Mouse (Mus musculus) cerebellum, postnatal 25 days (tissue): ENCODE measurements at regions not wholly inside any gene's neighbourhood (a gene's known extent, or its start where the extent isn't known, plus 50 kb on each side); places are given as distances from the start of the nearest gene placed in this dataset.
"Not testable (repeated sequence)": the region's sequence is repeated elsewhere in the genome, so short reads cannot be mapped to it uniquely, and the experiment has no call there.

Experiments
- DNase-seq, 2 experiments: peaks; one replicate each; pipeline ENCODE4 v3.0.0; 2021; ENCODE audit warnings: mixed read lengths in 2 of 2

GRCm38 (mm10) chr1:14109190-14109482 lies 1984.0 kb downstream of the 4930444P10Rik start:
- no peak for DNase-seq

DNA sequence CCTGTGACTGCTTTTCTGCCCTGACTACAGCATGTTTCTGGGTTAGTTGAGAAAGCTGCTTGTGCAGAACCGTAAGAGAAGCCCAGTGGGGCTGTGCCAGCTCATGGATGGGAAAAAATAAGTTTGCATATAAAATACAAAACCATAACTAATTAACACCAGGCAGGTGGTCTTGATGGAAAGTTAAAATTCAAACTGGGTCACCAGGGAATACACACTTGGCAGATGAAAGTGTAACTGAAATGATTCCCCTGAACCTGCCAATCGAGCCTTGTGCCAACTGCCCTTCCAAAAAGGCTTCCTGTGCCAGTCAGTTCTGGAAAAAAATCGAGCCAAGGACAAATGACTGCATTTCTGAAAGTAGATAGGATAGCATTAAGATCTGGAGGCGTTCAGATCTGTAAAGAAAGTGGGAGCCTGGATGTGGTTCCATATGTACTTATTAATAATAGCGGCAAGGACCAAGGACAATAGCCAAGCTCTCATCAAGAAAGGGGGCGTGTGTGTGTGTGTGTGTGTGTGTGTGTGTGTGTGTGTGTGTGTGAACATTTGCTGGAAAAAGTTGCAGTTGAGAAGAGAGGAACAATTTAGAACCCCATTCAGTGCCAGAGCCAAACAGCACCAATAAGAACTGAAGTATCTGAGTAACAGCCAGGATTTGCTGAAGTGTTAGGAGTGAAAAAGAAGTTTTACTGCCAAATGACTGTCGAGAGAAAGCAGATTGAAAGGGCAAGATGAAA lies 1984.5 kb downstream of the 4930444P10Rik start:
- DNase-seq, result peak; percentile 63 to 73

- DNase-seq, result not testable (repeated sequence)
These were observed 1987.6 kb downstream of the 4930444P10Rik start for GRCm38 (mm10) chr1:14105521-14105920.

DNA sequence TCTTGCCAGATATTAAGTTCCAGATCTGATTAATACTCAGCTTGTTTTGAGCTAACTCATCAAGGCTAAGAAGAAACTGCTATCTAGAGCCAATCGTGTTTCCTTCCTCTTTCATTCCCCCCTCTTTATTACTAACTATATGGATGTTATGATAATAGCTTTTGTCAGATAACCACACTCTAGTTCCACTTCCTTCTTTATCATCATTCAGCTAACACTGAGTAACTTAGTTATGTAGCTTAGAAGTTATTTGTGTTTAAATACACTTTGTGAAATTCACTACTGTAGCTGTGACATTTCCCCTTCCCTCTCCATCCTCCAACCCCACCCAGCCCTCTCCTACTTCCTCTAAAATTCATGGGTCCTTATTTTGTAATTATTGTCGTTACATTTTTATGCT lies 1988.6 kb downstream of the 4930444P10Rik start:
- no peak for DNase-seq

- no peak for DNase-seq
These were observed 1994.1 kb downstream of the 4930444P10Rik start for GRCm38 (mm10) chr1:14099031-14099430.

GRCm38 (mm10) chr1:14097567-14098228 lies 1995.4 kb downstream of the 4930444P10Rik start:
- no peak for DNase-seq

DNA sequence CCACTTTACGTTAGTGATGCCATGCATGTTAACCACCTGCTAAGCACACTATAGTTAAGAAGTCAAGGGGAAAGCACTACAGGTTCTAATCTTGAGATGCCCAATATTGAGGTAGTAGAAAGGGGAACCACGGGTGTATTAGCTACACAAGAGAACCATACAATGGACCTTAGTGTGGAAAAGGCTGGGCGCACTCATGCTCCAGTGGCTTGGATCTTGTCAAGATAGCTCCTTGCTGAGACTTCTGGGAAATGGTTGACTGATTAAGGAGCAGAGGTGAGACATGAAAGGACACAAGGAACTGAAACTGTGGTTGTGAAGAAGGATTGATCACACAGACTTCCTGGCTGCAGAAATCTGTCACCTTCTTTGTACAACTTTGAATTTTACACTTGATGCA lies 2028.3 kb downstream of the 4930444P10Rik start:
- no peak for DNase-seq

- no peak for DNase-seq
These were observed 2057.0 kb downstream of the 4930444P10Rik start for GRCm38 (mm10) chr1:14036163-14036562.

- peak; percentile 52 to 75 for DNase-seq
These were observed 2081.6 kb downstream of the 4930444P10Rik start for GRCm38 (mm10) chr1:14011484-14011883.

DNA sequence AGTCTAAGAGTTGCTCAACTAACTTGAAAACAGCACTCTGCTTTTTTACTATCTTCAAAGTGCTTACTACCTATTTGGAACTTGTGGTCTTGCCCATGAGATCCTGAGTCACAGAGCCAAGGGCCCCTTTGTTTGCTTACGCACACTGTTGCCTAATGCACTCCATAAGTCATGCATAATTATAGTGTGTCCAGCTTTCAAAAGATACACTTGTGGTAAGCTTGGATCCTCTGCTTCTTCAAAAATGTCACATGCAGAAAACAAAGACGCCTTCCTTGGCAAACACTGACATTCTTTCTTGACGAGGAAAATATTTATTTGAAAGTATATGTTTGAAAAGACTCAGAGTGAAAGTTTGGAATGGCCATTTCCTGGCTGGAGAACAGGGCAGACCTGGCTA lies 2082.3 kb downstream of the 4930444P10Rik start:
- DNase-seq, result no peak

GRCm38 (mm10) chr1:14002550-14002949 lies 2090.6 kb downstream of the 4930444P10Rik start:
- DNase-seq, result no peak

DNA sequence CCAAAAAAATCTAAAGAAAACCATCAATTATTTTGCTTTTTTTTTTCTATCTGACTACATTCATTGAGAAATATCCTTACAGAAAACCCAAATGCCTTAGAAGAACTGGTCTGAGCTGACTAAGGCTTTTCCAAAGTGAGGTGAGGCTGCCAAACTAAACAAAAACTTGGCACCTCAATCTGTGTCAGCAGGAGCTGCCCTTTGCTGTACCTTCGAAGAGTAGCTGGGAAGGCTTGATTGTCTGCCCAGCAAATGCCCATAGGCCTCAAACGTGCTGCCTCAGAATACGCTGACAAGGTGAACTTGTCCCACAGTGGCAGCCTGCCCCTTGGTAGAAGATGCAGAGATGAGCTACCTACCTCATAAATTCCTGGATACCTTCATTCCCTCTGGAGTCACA lies 2091.7 kb downstream of the 4930444P10Rik start:
- DNase-seq, result peak; percentile 60 to 70

GRCm38 (mm10) chr1:14000605-14001395 lies 2092.3 kb downstream of the 4930444P10Rik start:
- DNase-seq, result peak; percentile 59 to 68

DNA sequence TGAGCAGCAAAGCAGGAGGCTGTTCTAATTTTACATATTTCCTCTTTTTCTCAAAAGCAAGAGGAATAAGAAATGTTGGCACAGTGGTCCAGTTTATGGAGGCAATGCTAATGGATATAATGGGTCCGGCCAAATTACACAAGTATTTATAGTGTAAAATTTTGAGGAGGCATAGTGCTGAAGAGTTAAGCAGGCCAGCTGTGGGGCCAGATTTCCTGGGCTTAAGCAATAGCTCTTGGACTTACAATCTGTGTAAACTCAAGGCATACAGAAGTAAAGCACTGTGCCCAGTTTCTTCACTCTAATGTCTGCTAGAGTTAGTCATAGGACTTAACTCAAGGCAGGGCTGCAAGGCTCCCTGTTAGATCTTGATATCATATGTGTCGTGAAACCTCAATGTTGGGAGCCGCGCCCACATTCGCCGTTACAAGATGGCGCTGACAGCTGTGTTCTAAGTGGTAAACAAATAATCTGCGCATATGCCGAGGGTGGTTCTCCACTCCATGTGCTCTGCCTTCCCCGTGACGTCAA lies 2094.9 kb downstream of the 4930444P10Rik start:
- no peak for DNase-seq

GRCm38 (mm10) chr1:13993825-13994509 lies 2099.2 kb downstream of the 4930444P10Rik start:
- peak; percentile 8 to 20 for DNase-seq

DNA sequence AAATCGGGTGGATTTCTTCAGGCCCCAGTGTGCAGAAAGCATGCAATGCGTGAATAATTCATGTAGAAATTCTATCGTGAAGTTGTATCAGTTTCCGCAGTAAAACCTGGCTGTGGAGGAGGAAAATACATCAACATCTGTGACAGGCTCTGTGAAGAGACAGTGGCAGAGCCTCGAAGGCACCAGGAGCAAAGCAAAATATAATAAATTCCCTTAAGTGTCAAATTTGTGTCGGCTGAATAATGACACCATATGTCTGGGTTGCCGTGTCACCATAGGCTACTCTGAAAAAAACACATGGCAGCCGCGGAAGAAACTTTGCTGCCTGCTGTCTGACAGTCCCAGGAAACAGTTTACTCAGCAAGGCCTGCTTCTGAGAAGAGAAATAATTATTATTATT lies 2100.1 kb downstream of the 4930444P10Rik start:
- no peak for DNase-seq

DNA sequence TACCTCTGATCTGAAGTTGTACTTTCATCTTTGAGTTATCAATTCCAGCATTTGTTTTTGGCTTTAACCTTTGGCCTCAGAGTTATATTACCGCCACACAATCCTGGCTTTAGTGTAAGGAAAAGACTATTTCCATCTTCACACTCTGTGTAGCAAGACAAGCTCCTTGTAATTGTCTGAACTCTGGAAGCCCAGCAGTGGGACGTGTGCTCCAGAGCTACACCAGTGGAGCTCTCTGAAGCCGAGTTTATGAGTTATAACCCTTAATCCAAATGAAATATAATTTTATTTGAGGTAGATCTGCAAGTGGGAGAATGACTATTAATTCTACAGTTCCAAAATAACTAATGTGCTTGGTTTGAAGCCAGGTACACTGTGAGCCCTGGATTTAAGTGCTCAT lies 2103.8 kb downstream of the 4930444P10Rik start:
- DNase-seq, result no peak

DNA sequence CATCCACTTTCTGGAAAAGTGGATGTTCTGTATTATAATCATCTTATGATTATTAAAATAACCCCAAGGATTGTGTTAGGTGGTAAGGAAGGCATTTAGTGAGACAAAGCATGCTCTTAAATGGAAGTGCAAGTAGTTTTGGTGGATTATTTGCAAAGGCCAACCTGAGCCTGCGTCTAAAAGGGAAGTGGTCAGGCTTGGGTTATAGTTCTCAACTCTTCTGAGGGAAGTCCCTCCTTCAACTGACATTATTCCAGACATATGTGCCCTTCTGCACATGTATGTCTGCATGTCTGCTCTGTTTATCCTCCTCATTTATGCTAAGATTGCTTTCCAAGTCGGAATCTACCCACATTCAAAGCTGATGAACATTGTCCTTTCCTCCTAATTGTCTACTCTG lies 2108.3 kb downstream of the 4930444P10Rik start:
- no peak for DNase-seq

DNA sequence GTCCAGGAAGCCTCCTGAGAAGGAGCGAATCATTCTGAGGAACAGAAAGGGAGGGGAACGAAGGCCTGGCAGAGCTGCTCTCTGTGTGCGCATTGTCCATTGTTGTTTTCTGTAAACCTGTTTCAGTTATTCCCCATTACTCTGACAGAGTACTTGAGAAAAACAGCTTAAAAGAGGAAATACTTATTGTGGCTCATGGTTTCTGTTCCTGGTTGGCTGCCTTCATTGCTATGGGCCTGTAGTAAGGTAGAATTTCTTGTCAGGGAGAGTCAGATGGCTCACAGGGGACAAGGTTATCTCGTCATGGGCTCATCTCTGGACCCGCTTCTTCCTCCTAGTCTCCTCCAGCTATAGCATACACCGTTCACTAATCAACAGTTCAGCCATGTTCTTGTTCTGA lies 2112.9 kb downstream of the 4930444P10Rik start:
- DNase-seq, result no peak

DNA sequence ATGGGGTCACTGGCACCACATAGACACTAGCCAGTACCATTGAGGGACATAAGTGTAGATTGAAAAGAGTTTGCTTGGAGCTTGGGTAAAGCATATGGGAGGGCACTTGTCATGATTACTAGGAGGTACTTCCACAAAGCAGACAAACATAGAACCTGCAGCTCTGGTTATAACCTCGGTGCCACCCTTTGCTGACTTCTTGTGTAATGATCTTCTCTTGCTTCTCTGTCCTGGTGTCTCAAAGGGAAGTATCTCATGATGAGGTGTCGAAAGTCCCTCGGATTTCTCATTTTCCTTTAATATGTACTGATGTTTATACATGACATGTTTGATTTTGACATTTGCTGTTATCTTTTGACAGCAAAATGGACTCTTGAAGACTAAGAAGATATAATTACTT lies 2114.5 kb downstream of the 4930444P10Rik start:
- no peak for DNase-seq

GRCm38 (mm10) chr1:13977207-13977606 lies 2115.9 kb downstream of the 4930444P10Rik start:
- DNase-seq, result no peak

- no peak for DNase-seq
These were observed 2143.9 kb downstream of the 4930444P10Rik start for GRCm38 (mm10) chr1:13949241-13949640.

- DNase-seq, result no peak
These were observed 2151.8 kb downstream of the 4930444P10Rik start for GRCm38 (mm10) chr1:13941351-13941750.
